Mouse (Mus musculus) spleen, postnatal 36 days (tissue): Measurements from ENCODE around the gene Mrgpre.

ENCODE experiments used
- DNase-seq, 2 experiments: peaks; one replicate each; pipeline ENCODE4 v3.0.0; 2022; ENCODE audit warnings: low spot score in 2 of 2, mixed read lengths in 1 of 2

Mrgpre gene

GRCm38 (mm10) chr7:143783996-143784829, at the start of gene Mrgpre:
Gene Mrgpre, minus strand, starts transcription at chr7:143784500.
- peak; percentile 69 to 75 for DNase-seq

GRCm38 (mm10) chr7:143833581-143834190, 49.4 kb upstream of the Mrgpre start:
- no peak for DNase-seq

- no peak for DNase-seq
These were observed 48.3 kb upstream of the Mrgpre start for GRCm38 (mm10) chr7:143832611-143833010.

GRCm38 (mm10) chr7:143832196-143832595, 47.9 kb upstream of the Mrgpre start:
- DNase-seq = no peak

GRCm38 (mm10) chr7:143830399-143830798, 46.1 kb upstream of the Mrgpre start:
- DNase-seq = no peak

GRCm38 (mm10) chr7:143829504-143830331, 45.4 kb upstream of the Mrgpre start:
- DNase-seq = peak; percentile 95 to 96

GRCm38 (mm10) chr7:143826985-143827384, 42.7 kb upstream of the Mrgpre start:
- no peak for DNase-seq

GRCm38 (mm10) chr7:143823266-143823605, 38.9 kb upstream of the Mrgpre start:
- DNase-seq = no peak

GRCm38 (mm10) chr7:143822375-143823265, 38.3 kb upstream of the Mrgpre start, which contains the start of the genes Nadsyn1 and Dhcr7:
Gene Nadsyn1, minus strand, starts transcription at chr7:143822849.
Gene Dhcr7, plus strand, starts transcription at chr7:143823145.
- peak; percentile 99 for DNase-seq

GRCm38 (mm10) chr7:143821241-143821640, 36.9 kb upstream of the Mrgpre start:
- no peak for DNase-seq

GRCm38 (mm10) chr7:143819201-143819600, 34.9 kb upstream of the Mrgpre start:
- DNase-seq = no peak

- no peak for DNase-seq
These were observed 24.6 kb upstream of the Mrgpre start for GRCm38 (mm10) chr7:143808909-143809308.

GRCm38 (mm10) chr7:143805199-143805624, 20.9 kb upstream of the Mrgpre start:
- no peak for DNase-seq

GRCm38 (mm10) chr7:143801195-143802065, 17.1 kb upstream of the Mrgpre start:
- DNase-seq = no peak

- no peak for DNase-seq
These were observed 16.5 kb upstream of the Mrgpre start for GRCm38 (mm10) chr7:143800770-143801169.

- no peak for DNase-seq
These were observed 14.5 kb upstream of the Mrgpre start for GRCm38 (mm10) chr7:143798783-143799182.

- peak; percentile 73 to 76 for DNase-seq
These were observed 8.8 kb upstream of the Mrgpre start for GRCm38 (mm10) chr7:143793121-143793520.

GRCm38 (mm10) chr7:143792336-143792985, 8.2 kb upstream of the Mrgpre start:
- no peak for DNase-seq

- no peak for DNase-seq
These were observed 813 bp downstream of the Mrgpre start for GRCm38 (mm10) chr7:143783378-143783995.
